In the genomic region with DNA sequence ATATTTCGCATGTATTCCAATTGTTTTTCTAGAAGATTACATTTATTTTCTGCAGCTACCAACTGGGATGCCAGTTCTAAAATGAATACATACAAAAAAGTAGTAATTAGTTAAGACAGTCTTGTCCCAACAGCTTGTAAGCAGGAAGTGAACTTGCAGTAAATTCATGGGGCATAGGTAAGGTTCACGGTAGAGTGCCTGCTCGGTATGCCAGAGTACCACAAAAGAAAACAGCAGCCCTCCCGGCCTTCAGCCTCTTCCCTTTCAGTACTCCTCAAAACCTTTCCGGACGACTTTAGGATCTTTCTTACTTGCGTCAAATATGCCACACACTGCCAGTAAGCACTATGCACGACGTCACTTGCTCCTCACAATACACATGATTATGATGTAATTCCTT, we compare ENCODE assay signal across 21 mouse cellular contexts.
"Had no signal": no experiment of that assay in that cellular context is flagged by ENCODE, and none has a peak within 500 bp of the region (broad histone marks: within the 10 kb centered on the region; RNA-seq: fewer than 3 reads in every experiment).

No protein-coding gene starts in this region.

- ATAC-seq: liver, postnatal 0 days; lung, postnatal 0 days; midbrain, embryonic 16.5 days had no signal

- H3K4me1 ChIP-seq: lung, embryonic 15.5 days; midbrain, embryonic 10.5 days; midbrain, embryonic 12.5 days; neural tube, embryonic 15.5 days had no signal

- DNase-seq: liver, postnatal 0 days; lung, adult 2 months; lung, postnatal 14 days; lung, postnatal 4 days; midbrain, embryonic 14.5 days; retina, postnatal 1 day; right cerebral cortex, adult 18-20 months; right cerebral cortex, postnatal 25 days; right cerebral cortex, postnatal 4 days; spleen, adult 18-20 months; thymus, adult 18-20 months; thymus, postnatal 14 days; thymus, postnatal 36 days had no signal

- H3K27ac ChIP-seq: lung, embryonic 15.5 days; midbrain, embryonic 10.5 days; midbrain, embryonic 12.5 days; neural tube, embryonic 13.5 days; neural tube, embryonic 15.5 days had no signal

- H3K9ac ChIP-seq: liver, postnatal 0 days; lung, embryonic 15.5 days; midbrain, embryonic 12.5 days; neural tube, embryonic 13.5 days; neural tube, embryonic 15.5 days had no signal

- H3K27me3 ChIP-seq: lung, embryonic 15.5 days; midbrain, embryonic 12.5 days; neural tube, embryonic 13.5 days; neural tube, embryonic 15.5 days had no signal

- H3K9me3 ChIP-seq: lung, embryonic 15.5 days; midbrain, embryonic 10.5 days; midbrain, embryonic 12.5 days; neural tube, embryonic 13.5 days; neural tube, embryonic 15.5 days had no signal

- H3K4me2 ChIP-seq: lung, embryonic 15.5 days; midbrain, embryonic 12.5 days; neural tube, embryonic 13.5 days; neural tube, embryonic 15.5 days had no signal

- H3K4me3 ChIP-seq: lung, embryonic 15.5 days; midbrain, embryonic 10.5 days; midbrain, embryonic 12.5 days; myocyte; neural tube, embryonic 13.5 days; neural tube, embryonic 15.5 days had no signal
